Mouse (Mus musculus) kidney, embryonic 16.5 days (tissue): ENCODE data around the gene Hyal3. TPM values are rescaled to one million over a fixed set of nuclear protein-coding genes. Genes with fewer than 3 reads are reported as not detected.

ENCODE experiments used
- ATAC-seq: fragments of 200-750 bp; cut with Nextera tagmentation; 2 replicates; pipeline ENCODE4 v1.8.0; 2017; ENCODE audit warnings: moderate TSS enrichment; ENCODE audit not compliant: low FRiP score, low TSS enrichment
- H3K27ac ChIP-seq: fragments of 300-500 bp; sonication (generic); 2 replicates; pipeline ENCODE4 v1.5.1; 2014; ENCODE audit warnings: low read length
- H3K27me3 ChIP-seq: fragments of 300-500 bp; sonication (generic); 2 replicates; pipeline ENCODE4 v1.6.1; 2014; ENCODE audit warnings: low read length, control low read depth, mixed read lengths; ENCODE audit not compliant: insufficient read depth
- H3K36me3 ChIP-seq: fragments of 300-500 bp; sonication (generic); 2 replicates; pipeline ENCODE4 v1.6.1; 2014; ENCODE audit warnings: low read length, control low read depth, mixed read lengths; ENCODE audit not compliant: insufficient read depth
- H3K4me1 ChIP-seq: fragments of 300-500 bp; sonication (generic); 2 replicates; pipeline ENCODE4 v1.6.1; 2014; ENCODE audit warnings: low read length, control low read depth, mixed read lengths; ENCODE audit not compliant: insufficient read depth
- H3K4me2 ChIP-seq: fragments of 300-500 bp; sonication (generic); replicated peaks from 2 replicates; pipeline ENCODE4 v1.6.1; 2014; ENCODE audit warnings: low read depth, low read length
- H3K4me3 ChIP-seq: fragments of 300-500 bp; sonication (generic); 2 replicates; pipeline ENCODE4 v1.5.1; 2014; ENCODE audit warnings: mild to moderate bottlenecking, low read length
- H3K9ac ChIP-seq: fragments of 300-500 bp; sonication (generic); replicated peaks from 2 replicates; pipeline ENCODE4 v1.6.1; 2014; ENCODE audit warnings: low read length
- H3K9me3 ChIP-seq: fragments of 300-500 bp; sonication (generic); 2 replicates; pipeline ENCODE4 v1.6.1; 2016; ENCODE audit warnings: low read length, control low read depth
- WGBS: fragments of 180-500 bp; shearing (Covaris S2); extraction: QIAGEN DNeasy Blood & Tissue Kit; methylation state at CpG from one replicate; pipeline ENCODE4 v1.1.7; 2014; 5-methylcytosine and 5-hydroxymethylcytosine counted together
- polyA plus RNA-seq: library from polyadenylated mRNA; unstranded; fragments of >200 nt; fragmentation: Nextera tagmentation; extraction: Ambion mirVana; gene quantifications from 2 replicates; pipeline ENCODE4 v1.2.1, GENCODE M21; 2015

Gene Hyal3
- polyA plus RNA-seq, 1 experiment from 2014 or later, result 1.3 TPM

DNA sequence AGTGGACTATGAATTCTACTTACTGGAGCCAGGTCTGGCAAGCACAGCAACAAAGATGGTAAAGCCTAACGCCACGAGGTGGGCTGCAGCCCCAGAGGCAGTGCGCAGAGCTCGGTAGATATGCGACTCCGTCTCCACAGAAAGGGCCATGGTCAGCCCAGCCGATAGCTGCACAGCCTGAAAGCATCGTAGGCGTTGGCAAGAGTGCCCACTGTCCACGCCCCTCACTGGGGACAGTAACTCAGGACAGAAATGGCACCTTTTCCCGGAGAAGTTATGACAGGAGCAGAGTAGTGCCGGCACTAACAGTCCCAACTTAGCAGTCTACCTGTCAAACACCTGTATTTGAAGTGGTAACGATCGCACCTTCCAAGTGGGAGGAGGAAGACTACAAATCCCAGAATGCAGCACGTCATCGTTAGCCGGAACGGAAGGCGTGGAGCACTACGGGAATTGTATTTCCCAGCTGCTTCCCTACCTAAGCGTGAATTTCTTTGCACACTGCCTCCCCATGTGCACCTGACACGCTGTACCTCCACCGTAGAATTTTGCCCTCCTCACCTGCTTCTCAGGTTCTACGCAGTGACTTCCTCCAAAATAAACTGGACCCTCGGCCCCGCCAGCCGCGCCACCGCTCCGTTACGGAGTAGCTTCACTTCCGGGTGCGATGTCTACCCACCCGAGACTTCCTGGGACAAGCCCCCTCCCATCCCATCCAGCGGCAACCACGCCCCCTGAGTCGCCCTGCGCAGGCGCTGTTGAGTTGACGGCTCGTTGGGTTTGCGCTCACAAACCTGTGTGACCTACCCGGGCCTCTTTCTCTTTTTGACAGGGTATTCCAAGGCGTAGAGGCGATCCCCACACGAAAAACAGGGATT lies 38.9 kb upstream of the Hyal3 start, which contains the start of the genes Cyb561d2 and Nprl2:
Cyb561d2 (minus strand) TSS at position 720 of the 878 bp plus-strand sequence.
Nprl2 (plus strand) TSS at position 753 of the 878 bp plus-strand sequence.
- peak within 1 kb of the TSS; percentile 73 for H3K4me3 ChIP-seq
- H3K9ac ChIP-seq, result peak within 1 kb of the TSS; percentile 75
- peak within 1 kb of the TSS; percentile 78 for H3K27ac ChIP-seq
- peaks cover 25% of the 10 kb centered on the region for H3K4me1 ChIP-seq
- H3K27me3 ChIP-seq, result no peaks in the 10 kb centered on the region
- peak; percentile 86 for ATAC-seq
- H3K9me3 ChIP-seq, result no peaks in the 10 kb centered on the region
- under 1% methylated on average over 46 of the region's 46 CpGs for WGBS
- peak within 1 kb of the TSS; percentile 89 for H3K4me2 ChIP-seq
- H3K36me3 ChIP-seq, result peaks cover 43% of the 10 kb centered on the region

DNA sequence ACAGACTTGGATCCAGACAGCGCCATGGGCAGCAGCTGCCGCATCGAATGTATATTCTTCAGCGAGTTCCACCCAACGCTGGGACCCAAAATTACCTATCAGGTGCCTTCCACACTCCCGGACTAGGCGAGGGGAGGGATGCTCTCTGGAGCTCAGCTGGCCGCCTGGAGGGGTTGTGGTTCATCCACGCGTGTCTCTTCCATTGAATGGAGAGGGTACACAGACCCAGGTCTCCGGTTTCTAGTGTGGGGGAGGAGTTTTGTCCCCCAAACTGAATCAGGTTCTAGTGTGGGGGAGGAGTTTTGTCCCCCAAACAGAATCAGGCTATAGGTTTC lies 38.3 kb upstream of the Hyal3 start:
- Histone ChIP-seq H3K4me1 (peaks cover 26% of the 10 kb centered on the region), H3K4me2 (peak overlapping the region; percentile 89), H3K27me3 (no peaks in the 10 kb centered on the region), H3K9me3 (no peaks in the 10 kb centered on the region), H3K9ac (peak overlapping the region; percentile 75), H3K36me3 (peaks cover 43% of the 10 kb centered on the region), H3K27ac (peak overlapping the region; percentile 78), H3K4me3 (peak overlapping the region; percentile 73)
- WGBS, result under 1% methylated on average over 11 of the region's 11 CpGs
- ATAC-seq, result peak; percentile 6

DNA sequence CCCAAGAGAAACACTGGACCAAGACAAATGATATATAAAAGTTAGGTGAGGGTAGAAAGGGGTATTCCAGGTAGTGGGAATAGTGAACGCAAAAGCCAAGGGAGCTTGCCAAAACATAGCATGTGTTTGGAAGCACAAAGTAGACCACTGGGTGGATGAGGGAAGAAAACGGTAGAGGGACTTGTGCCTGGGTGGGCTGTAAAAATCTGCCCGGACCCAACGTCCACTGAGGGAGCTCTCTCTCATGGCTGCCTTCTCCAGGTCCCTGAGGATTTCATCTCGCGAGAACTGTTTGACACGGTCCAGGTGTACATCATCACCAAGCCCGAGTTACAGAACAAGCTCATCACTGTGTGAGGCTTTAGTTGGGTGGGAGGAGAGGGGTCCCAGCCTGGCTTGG lies 37.9 kb upstream of the Hyal3 start:
- H3K4me3 ChIP-seq, result peak overlapping the region; percentile 73
- WGBS, result 33% methylated on average over 8 of the region's 8 CpGs
- H3K9me3 ChIP-seq, result no peaks in the 10 kb centered on the region
- H3K27ac ChIP-seq, result peak overlapping the region; percentile 78; the same call in 1 of the 2 replicates
- H3K36me3 ChIP-seq, result peaks cover 42% of the 10 kb centered on the region
- H3K27me3 ChIP-seq, result no peaks in the 10 kb centered on the region
- peaks cover 30% of the 10 kb centered on the region for H3K4me1 ChIP-seq
- peak overlapping the region; percentile 75 for H3K9ac ChIP-seq
- peak overlapping the region; percentile 89 for H3K4me2 ChIP-seq
- ATAC-seq, result no peak

DNA sequence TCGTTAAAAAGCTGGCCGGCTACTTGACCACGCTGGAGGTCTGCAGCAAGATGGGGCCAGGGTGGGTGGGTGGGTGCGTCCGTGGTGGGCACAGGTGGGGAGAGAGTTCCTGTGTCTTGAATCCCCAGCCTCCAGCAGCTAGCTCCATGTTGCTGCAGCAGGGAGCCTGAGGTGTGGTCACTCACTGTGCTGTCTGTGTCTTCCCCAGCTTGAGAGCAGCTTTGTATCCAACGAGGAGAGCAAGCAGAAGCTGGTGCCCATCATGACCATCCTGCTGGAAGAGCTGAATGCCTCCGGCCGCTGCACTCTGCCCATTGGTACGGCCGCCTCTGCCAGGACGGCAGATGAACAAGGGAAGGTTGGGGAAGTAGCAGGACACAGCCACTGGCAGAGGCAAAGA lies 37.3 kb upstream of the Hyal3 start:
- ATAC-seq, result no peak
- Histone ChIP-seq H3K4me1 (peaks cover 30% of the 10 kb centered on the region), H3K4me2 (peak overlapping the region; percentile 89), H3K27ac (no peak overlapping the region), H3K36me3 (peaks cover 36% of the 10 kb centered on the region), H3K9ac (no peak overlapping the region), H3K27me3 (no peaks in the 10 kb centered on the region), H3K4me3 (no peak overlapping the region), H3K9me3 (no peaks in the 10 kb centered on the region)
- WGBS, result 83% methylated on average over 11 of the region's 11 CpGs

DNA sequence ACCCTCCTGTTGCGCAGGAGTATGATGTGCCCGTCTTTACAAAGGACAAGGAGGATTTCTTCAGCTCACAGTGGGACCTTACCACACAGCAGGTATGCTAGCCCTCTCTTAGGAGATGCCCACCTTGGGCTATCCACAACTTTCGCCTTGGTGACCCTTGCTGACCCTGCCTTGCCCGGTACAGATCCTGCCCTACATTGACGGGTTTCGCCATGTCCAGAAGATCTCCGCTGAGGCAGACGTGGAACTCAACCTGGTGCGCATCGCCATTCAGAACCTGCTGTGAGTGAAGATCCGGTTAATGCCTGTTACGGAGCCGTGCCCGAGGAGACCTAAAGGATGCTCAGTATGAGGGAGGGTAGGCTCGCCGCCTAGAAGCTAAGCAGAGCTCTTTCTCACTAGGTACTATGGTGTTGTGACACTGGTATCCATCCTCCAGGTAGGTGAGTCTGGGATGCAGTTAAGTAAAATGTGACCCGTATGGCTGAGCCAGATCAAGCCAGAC lies 36.4 kb upstream of the Hyal3 start:
- Histone ChIP-seq H3K4me2 (no peak overlapping the region), H3K27ac (no peak overlapping the region), H3K9ac (no peak overlapping the region), H3K4me3 (no peak overlapping the region), H3K27me3 (no peaks in the 10 kb centered on the region), H3K4me1 (peaks cover 32% of the 10 kb centered on the region), H3K9me3 (no peaks in the 10 kb centered on the region), H3K36me3 (peaks cover 26% of the 10 kb centered on the region)
- WGBS, result 94% methylated on average over 17 of the region's 17 CpGs
- ATAC-seq, result no peak

DNA sequence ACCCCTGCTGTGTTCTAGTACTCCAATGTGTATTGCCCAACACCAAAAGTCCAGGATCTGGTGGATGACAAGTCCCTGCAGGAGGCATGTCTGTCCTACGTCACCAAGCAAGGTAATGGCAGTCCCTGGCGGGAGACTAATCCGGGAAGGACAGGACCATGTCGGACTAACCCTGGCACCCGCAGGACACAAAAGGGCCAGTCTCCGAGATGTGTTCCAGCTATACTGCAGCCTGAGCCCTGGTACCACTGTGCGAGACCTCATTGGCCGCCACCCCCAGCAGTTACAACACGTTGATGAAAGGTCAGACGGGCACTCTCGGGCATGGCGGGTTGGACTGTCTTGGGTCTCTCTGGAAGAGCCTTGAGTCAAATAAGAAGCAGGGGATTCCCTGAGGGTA lies 35.9 kb upstream of the Hyal3 start:
- H3K27ac ChIP-seq, result no peak overlapping the region
- peaks cover 22% of the 10 kb centered on the region; the same call in 1 of the 2 replicates for H3K36me3 ChIP-seq
- H3K4me1 ChIP-seq, result peaks cover 32% of the 10 kb centered on the region
- no peaks in the 10 kb centered on the region for H3K27me3 ChIP-seq
- 93% methylated on average over 12 of the region's 12 CpGs for WGBS
- no peak overlapping the region for H3K4me2 ChIP-seq
- no peak overlapping the region for H3K4me3 ChIP-seq
- H3K9me3 ChIP-seq, result no peaks in the 10 kb centered on the region
- no peak for ATAC-seq
- no peak overlapping the region for H3K9ac ChIP-seq

DNA sequence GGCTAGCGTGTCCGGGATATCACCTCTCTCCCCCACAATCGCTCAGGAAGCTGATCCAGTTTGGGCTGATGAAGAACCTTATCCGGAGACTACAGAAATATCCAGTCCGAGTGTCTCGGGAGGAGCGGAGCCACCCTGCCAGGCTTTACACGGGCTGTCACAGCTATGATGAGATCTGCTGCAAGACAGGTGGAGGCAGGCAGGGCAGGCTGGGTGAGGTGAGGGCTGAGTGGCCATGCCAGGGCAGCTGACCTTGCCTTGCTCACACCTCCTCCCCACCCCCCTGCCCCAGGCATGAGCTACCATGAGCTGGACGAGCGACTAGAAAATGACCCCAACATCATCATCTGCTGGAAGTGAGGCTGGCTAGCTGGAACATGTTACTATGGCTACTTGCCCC lies 35.4 kb upstream of the Hyal3 start:
- Histone ChIP-seq H3K4me1 (peaks cover 33% of the 10 kb centered on the region), H3K27ac (no peak overlapping the region), H3K27me3 (no peaks in the 10 kb centered on the region), H3K9me3 (no peaks in the 10 kb centered on the region), H3K4me3 (no peak overlapping the region), H3K36me3 (peaks cover 17% of the 10 kb centered on the region; the same call in 1 of the 2 replicates), H3K4me2 (no peak overlapping the region), H3K9ac (no peak overlapping the region)
- no peak for ATAC-seq
- WGBS, result 83% methylated on average over 10 of the region's 10 CpGs

DNA sequence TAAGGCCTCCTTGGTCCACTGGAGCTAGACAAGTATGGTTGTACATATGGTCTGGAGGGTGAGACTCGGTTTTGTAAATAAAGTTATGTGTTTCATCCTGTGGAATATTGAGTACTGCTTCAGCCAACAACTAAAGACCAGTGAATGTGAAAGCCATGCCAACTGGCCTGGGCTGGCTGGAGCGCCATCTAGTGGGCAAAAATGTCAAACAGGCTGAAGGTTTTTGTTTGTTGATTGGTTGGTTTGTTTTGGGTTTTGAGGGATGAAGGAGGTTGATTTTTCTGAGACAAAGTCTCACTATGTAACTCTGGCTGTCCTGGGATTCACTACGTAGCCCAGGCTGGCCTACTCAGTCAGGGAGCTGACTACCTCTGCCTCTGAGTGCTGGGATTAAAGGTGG lies 35.0 kb upstream of the Hyal3 start:
- ATAC-seq, result no peak

GRCm38 (mm10) chr9:107547026-107547425 lies 33.6 kb upstream of the Hyal3 start, which contains the start of gene Zmynd10:
TSS of gene Zmynd10 (plus strand) at chr9:107547298.
- Histone ChIP-seq H3K4me3 (peak within 1 kb of the TSS; percentile 24), H3K9ac (peak within 1 kb of the TSS; percentile 48; the same call in 1 of the 2 replicates), H3K27me3 (no peaks in the 10 kb centered on the region), H3K27ac (0 out of 2 replicates have a peak within 1 kb of the TSS, but pooled peaks have one; percentile 18), H3K4me1 (peaks cover 42% of the 10 kb centered on the region), H3K36me3 (peaks cover 17% of the 10 kb centered on the region; the same call in 1 of the 2 replicates), H3K4me2 (peak within 1 kb of the TSS; percentile 51), H3K9me3 (no peaks in the 10 kb centered on the region)
- ATAC-seq, result peak; percentile 55
- WGBS, result 1% methylated on average over 20 of the region's 20 CpGs

More for the DNA sequence above, 35.0 kb upstream of the Hyal3 start:
- no peak overlapping the region for H3K27ac ChIP-seq
- H3K4me1 ChIP-seq, result peaks cover 37% of the 10 kb centered on the region
- whole genome bisulfite sequencing, result 4% methylated on average over 3 of the region's 3 CpGs
- no peak overlapping the region for H3K9ac ChIP-seq
- H3K27me3 ChIP-seq, result no peaks in the 10 kb centered on the region
- peaks cover 17% of the 10 kb centered on the region; the same call in 1 of the 2 replicates for H3K36me3 ChIP-seq
- no peak overlapping the region for H3K4me2 ChIP-seq
- no peak overlapping the region for H3K4me3 ChIP-seq
- H3K9me3 ChIP-seq, result no peaks in the 10 kb centered on the region

DNA sequence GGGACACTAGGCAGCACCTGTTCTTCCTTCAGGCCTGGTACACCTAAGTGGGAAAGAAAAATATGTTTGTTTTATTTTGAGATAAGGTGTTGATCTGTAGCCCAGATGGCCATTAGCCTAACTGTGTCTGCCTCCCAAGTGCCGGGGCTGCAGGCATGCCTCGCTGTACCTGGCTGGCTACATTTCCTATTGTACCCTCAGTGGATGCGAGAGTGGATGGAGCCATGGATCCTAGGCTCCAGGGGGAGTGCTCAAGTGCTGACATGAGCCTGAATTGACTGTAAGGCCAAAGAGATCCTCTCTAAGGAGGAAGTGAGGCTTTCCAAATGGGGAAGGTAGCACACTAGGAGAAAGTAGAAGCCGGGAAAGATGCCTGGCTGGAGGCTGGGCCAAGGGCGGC lies 32.7 kb upstream of the Hyal3 start:
- WGBS, result 81% methylated on average over 5 of the region's 5 CpGs
- no peak overlapping the region for H3K4me3 ChIP-seq
- no peak overlapping the region for H3K27ac ChIP-seq
- no peak for ATAC-seq
- no peaks in the 10 kb centered on the region for H3K9me3 ChIP-seq
- peaks cover 45% of the 10 kb centered on the region for H3K4me1 ChIP-seq
- no peak overlapping the region for H3K9ac ChIP-seq
- no peaks in the 10 kb centered on the region for H3K27me3 ChIP-seq
- H3K36me3 ChIP-seq, result peaks cover 17% of the 10 kb centered on the region; the same call in 1 of the 2 replicates
- no peak overlapping the region for H3K4me2 ChIP-seq
